Mouse (Mus musculus): ENCODE data around the gene Cd80. TPM values are rescaled to one million over a fixed set of nuclear protein-coding genes. Genes with fewer than 3 reads are reported as not detected.

Cd80 gene
- polyA plus RNA-seq, 1 experiment = not detected

- Histone ChIP-seq H3K4me3 (replicated peaks) (peak within 1 kb of the TSS; percentile 100), H3K4me1 (ENCODE audit: control insufficient read depth) (peaks cover 61% of the 10 kb centered on the region), H3K9me3 (ENCODE audit: control insufficient read depth, low read length) (no peaks in the 10 kb centered on the region), H3K27me3 (ENCODE audit: control insufficient read depth) (no peaks in the 10 kb centered on the region), H3K36me3 (ENCODE audit: control insufficient read depth) (peaks cover 35% of the 10 kb centered on the region)
- TF ChIP-seq GATA1 (IDR thresholded peaks at IDR 0.05; ENCODE audit: low read length) = no peak
Measured at GRCm38 (mm10) chr16:38522129-38523084, 67.0 kb downstream of the Cd80 start, which contains the start of gene Timmdc1. Timmdc1 (minus strand) TSS chr16:38522663.

GRCm38 (mm10) chr16:38526264-38526663 is 70.9 kb downstream of the Cd80 start:
- H3K27me3 ChIP-seq (ENCODE audit: control insufficient read depth) = no peaks in the 10 kb centered on the region
- H3K4me1 ChIP-seq (ENCODE audit: control insufficient read depth) = peaks cover 50% of the 10 kb centered on the region
- peaks cover 47% of the 10 kb centered on the region for H3K36me3 ChIP-seq (ENCODE audit: control insufficient read depth)
- TF ChIP-seq GATA1 (IDR thresholded peaks at IDR 0.05; ENCODE audit: low read length) = no peak
- no peak; the same call in 2 of the 3 replicates for TF ChIP-seq TAL1 (IDR thresholded peaks at IDR 0.05; ENCODE audit: low read length)
- no peak overlapping the region for H3K4me3 ChIP-seq (replicated peaks)
- H3K9me3 ChIP-seq (ENCODE audit: control insufficient read depth, low read length) = no peaks in the 10 kb centered on the region

GRCm38 (mm10) chr16:38536544-38537146 is 81.3 kb downstream of the Cd80 start:
- peaks cover 56% of the 10 kb centered on the region for H3K36me3 ChIP-seq (ENCODE audit: control insufficient read depth)
- H3K4me1 ChIP-seq (ENCODE audit: control insufficient read depth) = peaks cover 18% of the 10 kb centered on the region
- no peak for TF ChIP-seq TAL1 (IDR thresholded peaks at IDR 0.05; ENCODE audit: low read length)
- TF ChIP-seq GATA1 (IDR thresholded peaks at IDR 0.05; ENCODE audit: low read length) = no peak
- no peaks in the 10 kb centered on the region for H3K27me3 ChIP-seq (ENCODE audit: control insufficient read depth)
- no peaks in the 10 kb centered on the region for H3K9me3 ChIP-seq (ENCODE audit: control insufficient read depth, low read length)
- no peak overlapping the region for H3K4me3 ChIP-seq (replicated peaks)

GRCm38 (mm10) chr16:38538716-38539380 is 83.5 kb downstream of the Cd80 start:
- H3K36me3 ChIP-seq (ENCODE audit: control insufficient read depth) = peaks cover 56% of the 10 kb centered on the region
- no peaks in the 10 kb centered on the region for H3K9me3 ChIP-seq (ENCODE audit: control insufficient read depth, low read length)
- H3K27me3 ChIP-seq (ENCODE audit: control insufficient read depth) = no peaks in the 10 kb centered on the region
- TF ChIP-seq TAL1 (IDR thresholded peaks at IDR 0.05; ENCODE audit: low read length) (no peak), GATA1 (IDR thresholded peaks at IDR 0.05; ENCODE audit: low read length) (no peak)
- H3K4me3 ChIP-seq (replicated peaks) = no peak overlapping the region
- H3K4me1 ChIP-seq (ENCODE audit: control insufficient read depth) = peaks cover 18% of the 10 kb centered on the region

Other genes with a start within 250 kb of the Cd80 start
- gene Nr1i2, start 160.7 kb upstream of the Cd80 start, polyA plus RNA-seq (2012) = not detected in 2 replicates
- gene Maats1, start 113.4 kb upstream of the Cd80 start, polyA plus RNA-seq (2012) = not detected in 2 replicates
- gene Cox17, start 108.6 kb upstream of the Cd80 start, polyA plus RNA-seq (2012) = 56.0 and 110 TPM in 2 replicates
- gene Gm21987, start 108.5 kb upstream of the Cd80 start, polyA plus RNA-seq (2012) = 142 and 244 TPM in 2 replicates
- gene Popdc2, start 93.4 kb upstream of the Cd80 start, polyA plus RNA-seq (2012) = 8.1 TPM in 2 replicates
- gene Pla1a, start 22.4 kb upstream of the Cd80 start, polyA plus RNA-seq (2012) = not detected in 2 replicates
- 15.1 and 15.6 TPM in 2 replicates for gene Adprh, start 2.9 kb upstream of the Cd80 start, polyA plus RNA-seq (2012)
- 2.8 and 3.2 TPM in 2 replicates for gene Timmdc1, start 67.1 kb downstream of the Cd80 start, polyA plus RNA-seq (2012)
- 0.06 and 0.08 TPM in 2 replicates for gene Poglut1, start 94.7 kb downstream of the Cd80 start, polyA plus RNA-seq (2012)
- gene Tmem39a, start 103.1 kb downstream of the Cd80 start, polyA plus RNA-seq (2012) = 0.34 TPM in 2 replicates

Data from erythroblast, embryonic 14.5 days (primary cell).